Mouse (Mus musculus) kidney, embryonic 16.5 days (tissue): Measurements from ENCODE around the gene Gm37240. TPM values are rescaled to one million over a fixed set of nuclear protein-coding genes. Genes with fewer than 3 reads are reported as not detected.

Source experiments
- ATAC-seq: fragments of 200-750 bp; cut with Nextera tagmentation; 2 replicates; pipeline ENCODE4 v1.8.0; 2017; ENCODE audit warnings: moderate TSS enrichment; ENCODE audit not compliant: low FRiP score, low TSS enrichment
- H3K27ac ChIP-seq: fragments of 300-500 bp; sonication (generic); 2 replicates; pipeline ENCODE4 v1.5.1; 2014; ENCODE audit warnings: low read length
- H3K27me3 ChIP-seq: fragments of 300-500 bp; sonication (generic); 2 replicates; pipeline ENCODE4 v1.6.1; 2014; ENCODE audit warnings: low read length, control low read depth, mixed read lengths; ENCODE audit not compliant: insufficient read depth
- H3K36me3 ChIP-seq: fragments of 300-500 bp; sonication (generic); 2 replicates; pipeline ENCODE4 v1.6.1; 2014; ENCODE audit warnings: low read length, control low read depth, mixed read lengths; ENCODE audit not compliant: insufficient read depth
- H3K4me1 ChIP-seq: fragments of 300-500 bp; sonication (generic); 2 replicates; pipeline ENCODE4 v1.6.1; 2014; ENCODE audit warnings: low read length, control low read depth, mixed read lengths; ENCODE audit not compliant: insufficient read depth
- H3K4me2 ChIP-seq: fragments of 300-500 bp; sonication (generic); replicated peaks from 2 replicates; pipeline ENCODE4 v1.6.1; 2014; ENCODE audit warnings: low read depth, low read length
- H3K4me3 ChIP-seq: fragments of 300-500 bp; sonication (generic); 2 replicates; pipeline ENCODE4 v1.5.1; 2014; ENCODE audit warnings: mild to moderate bottlenecking, low read length
- H3K9ac ChIP-seq: fragments of 300-500 bp; sonication (generic); replicated peaks from 2 replicates; pipeline ENCODE4 v1.6.1; 2014; ENCODE audit warnings: low read length
- H3K9me3 ChIP-seq: fragments of 300-500 bp; sonication (generic); 2 replicates; pipeline ENCODE4 v1.6.1; 2016; ENCODE audit warnings: low read length, control low read depth
- WGBS: fragments of 180-500 bp; shearing (Covaris S2); extraction: QIAGEN DNeasy Blood & Tissue Kit; methylation state at CpG from one replicate; pipeline ENCODE4 v1.1.7; 2014; 5-methylcytosine and 5-hydroxymethylcytosine counted together
- polyA plus RNA-seq: library from polyadenylated mRNA; unstranded; fragments of >200 nt; fragmentation: Nextera tagmentation; extraction: Ambion mirVana; gene quantifications from 2 replicates; pipeline ENCODE4 v1.2.1, GENCODE M21; 2015

Gene Gm37240
- polyA plus RNA-seq, 1 experiment from 2014 or later = 8.7 TPM

GRCm38 (mm10) chr3:85813101-85814014 is 74.0 kb downstream of the Gm37240 start:
- Histone ChIP-seq H3K9ac (no peak overlapping the region), H3K9me3 (no peaks in the 10 kb centered on the region), H3K4me3 (no peak overlapping the region), H3K27me3 (no peaks in the 10 kb centered on the region), H3K27ac (no peak overlapping the region), H3K4me2 (no peak overlapping the region), H3K36me3 (no peaks in the 10 kb centered on the region), H3K4me1 (peaks cover 10% of the 10 kb centered on the region)
- WGBS = 48% methylated on average over 4 of the region's 4 CpGs
- ATAC-seq = no peak

DNA sequence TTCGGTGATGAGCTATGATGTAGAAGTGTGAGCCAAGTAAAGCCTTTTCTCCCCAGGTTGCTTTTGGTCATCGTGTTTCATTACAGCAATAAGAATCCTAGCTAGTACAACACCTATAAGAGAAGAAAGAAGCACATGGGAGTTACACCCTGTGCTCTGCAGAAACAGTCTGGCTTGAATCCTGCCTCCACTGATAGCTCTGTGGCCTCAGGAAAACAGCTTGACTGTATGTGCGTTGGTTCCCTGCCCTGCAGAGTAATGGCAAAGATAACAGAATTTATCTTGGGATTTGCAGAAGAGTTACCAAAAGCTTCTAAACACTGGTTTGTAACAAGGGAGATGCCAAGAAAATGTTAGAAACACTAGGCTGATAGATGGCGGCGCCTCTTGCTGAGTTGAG is 75.3 kb downstream of the Gm37240 start:
- Histone ChIP-seq H3K36me3 (no peaks in the 10 kb centered on the region), H3K4me1 (peaks cover 7% of the 10 kb centered on the region), H3K9ac (no peak overlapping the region), H3K27ac (no peak overlapping the region), H3K4me2 (no peak overlapping the region), H3K4me3 (no peak overlapping the region), H3K9me3 (no peaks in the 10 kb centered on the region), H3K27me3 (no peaks in the 10 kb centered on the region)
- no peak for ATAC-seq
- 88% methylated on average over 5 of the region's 5 CpGs for WGBS

DNA sequence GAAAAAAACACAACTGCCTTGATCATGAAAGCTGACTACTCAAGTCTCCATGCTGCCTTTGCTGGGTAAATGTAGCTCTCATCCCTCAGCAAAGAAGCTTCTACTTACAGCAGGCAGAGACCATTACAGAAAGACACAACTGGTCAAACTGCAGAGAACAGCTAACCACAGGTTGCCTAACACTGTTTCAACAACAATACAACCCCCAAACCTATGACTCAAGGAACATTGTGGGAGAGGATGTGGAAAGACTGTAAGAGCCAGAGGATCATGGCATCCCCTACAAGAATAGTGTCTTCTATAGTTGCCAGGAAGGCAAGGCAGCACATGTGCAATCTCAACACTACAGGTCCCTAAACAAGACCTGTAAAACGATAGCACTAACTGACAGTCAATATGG is 94.2 kb downstream of the Gm37240 start:
- no peak for ATAC-seq
- no peak overlapping the region for H3K4me3 ChIP-seq
- 0 out of 2 replicates have a peak, but pooled peaks cover 2% of the 10 kb centered on the region for H3K9me3 ChIP-seq
- no peaks in the 10 kb centered on the region for H3K36me3 ChIP-seq
- H3K4me2 ChIP-seq = no peak overlapping the region
- no peak overlapping the region for H3K27ac ChIP-seq
- H3K4me1 ChIP-seq = 0 out of 2 replicates have a peak, but pooled peaks cover 6% of the 10 kb centered on the region
- WGBS = 26% methylated on average over 1 of the region's 1 CpGs
- H3K27me3 ChIP-seq = no peaks in the 10 kb centered on the region
- H3K9ac ChIP-seq = no peak overlapping the region

DNA sequence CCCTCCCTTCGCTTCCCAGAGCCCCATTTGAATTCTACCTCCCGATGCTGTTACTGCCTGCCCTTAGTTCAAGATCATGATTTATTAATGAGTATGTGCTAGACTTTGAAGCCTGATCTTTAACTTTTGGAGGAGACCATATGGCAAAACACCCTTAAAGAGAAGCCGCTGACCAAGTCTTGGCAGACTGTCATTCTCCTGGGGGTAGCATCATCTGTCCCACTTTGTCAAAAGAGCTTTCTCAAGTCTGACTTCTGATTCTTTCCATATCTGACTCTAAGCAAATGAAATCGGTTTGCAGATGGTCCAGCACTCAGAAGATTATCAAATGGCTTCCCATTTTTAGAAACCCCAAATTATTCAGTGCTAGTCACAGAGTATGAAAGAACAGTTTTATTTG is 97.6 kb downstream of the Gm37240 start:
- Histone ChIP-seq H3K4me2 (no peak overlapping the region), H3K9ac (no peak overlapping the region), H3K4me3 (no peak overlapping the region), H3K4me1 (0 out of 2 replicates have a peak, but pooled peaks cover 6% of the 10 kb centered on the region), H3K9me3 (no peaks in the 10 kb centered on the region), H3K27ac (no peak overlapping the region), H3K36me3 (no peaks in the 10 kb centered on the region), H3K27me3 (no peaks in the 10 kb centered on the region)
- no peak for ATAC-seq
- 38% methylated on average over 4 of the region's 4 CpGs for WGBS

- 61% methylated on average over 8 of the region's 8 CpGs for WGBS
- Histone ChIP-seq H3K4me1 (0 out of 2 replicates have a peak, but pooled peaks cover 6% of the 10 kb centered on the region), H3K4me2 (no peak overlapping the region), H3K9ac (no peak overlapping the region), H3K36me3 (no peaks in the 10 kb centered on the region), H3K27ac (no peak overlapping the region), H3K27me3 (no peaks in the 10 kb centered on the region), H3K4me3 (no peak overlapping the region), H3K9me3 (no peaks in the 10 kb centered on the region)
- ATAC-seq = no peak
These were observed 100.8 kb downstream of the Gm37240 start for GRCm38 (mm10) chr3:85786501-85786900.

DNA sequence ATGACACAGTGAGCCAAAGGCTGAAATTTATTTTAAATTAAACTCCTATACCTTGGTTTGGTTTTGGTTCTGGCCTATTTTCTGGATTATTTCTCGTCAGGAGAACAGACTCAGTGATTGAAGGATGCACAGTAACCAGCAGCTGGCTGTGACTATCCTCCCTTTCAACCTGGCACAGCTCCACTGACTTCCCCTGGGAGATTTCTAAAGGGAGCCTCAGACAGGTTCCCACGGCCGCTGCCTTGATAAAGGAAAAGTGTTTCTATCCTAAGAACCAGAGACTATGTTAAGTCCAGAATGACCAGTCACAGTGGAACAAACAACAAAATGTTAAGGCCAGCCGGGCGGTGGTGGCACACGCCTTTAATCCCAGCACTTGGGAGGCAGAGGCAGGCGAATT is 106.4 kb downstream of the Gm37240 start:
- Histone ChIP-seq H3K27ac (no peak overlapping the region), H3K36me3 (no peaks in the 10 kb centered on the region), H3K9me3 (no peaks in the 10 kb centered on the region), H3K9ac (no peak overlapping the region), H3K4me1 (peaks cover 7% of the 10 kb centered on the region), H3K4me3 (no peak overlapping the region), H3K4me2 (no peak overlapping the region), H3K27me3 (no peaks in the 10 kb centered on the region)
- WGBS = 78% methylated on average over 7 of the region's 7 CpGs
- ATAC-seq = no peak

- H3K4me1 ChIP-seq = peaks cover 7% of the 10 kb centered on the region
- WGBS = 51% methylated on average over 2 of the region's 2 CpGs
- no peak for ATAC-seq
These were observed 107.0 kb downstream of the Gm37240 start for GRCm38 (mm10) chr3:85780332-85780731.

GRCm38 (mm10) chr3:85777841-85778240 is 109.5 kb downstream of the Gm37240 start:
- no peak overlapping the region for H3K9ac ChIP-seq
- H3K36me3 ChIP-seq = no peaks in the 10 kb centered on the region
- no peaks in the 10 kb centered on the region for H3K9me3 ChIP-seq
- WGBS = 69% methylated on average over 2 of the region's 2 CpGs
- ATAC-seq = no peak
- no peak overlapping the region for H3K4me3 ChIP-seq
- no peaks in the 10 kb centered on the region for H3K27me3 ChIP-seq
- peaks cover 7% of the 10 kb centered on the region for H3K4me1 ChIP-seq
- no peak overlapping the region for H3K27ac ChIP-seq
- H3K4me2 ChIP-seq = no peak overlapping the region

More at GRCm38 (mm10) chr3:85780332-85780731, 107.0 kb downstream of the Gm37240 start:
- Histone ChIP-seq H3K9ac (no peak overlapping the region), H3K36me3 (no peaks in the 10 kb centered on the region), H3K27ac (no peak overlapping the region), H3K27me3 (no peaks in the 10 kb centered on the region), H3K4me3 (no peak overlapping the region), H3K4me2 (no peak overlapping the region), H3K9me3 (no peaks in the 10 kb centered on the region)

- Histone ChIP-seq H3K9me3 (no peaks in the 10 kb centered on the region), H3K4me2 (peak overlapping the region; percentile 47), H3K9ac (0 out of 2 replicates have a peak overlapping the region, but pooled peaks have one; percentile 17), H3K4me1 (peaks cover 7% of the 10 kb centered on the region), H3K36me3 (no peaks in the 10 kb centered on the region), H3K27me3 (no peaks in the 10 kb centered on the region), H3K4me3 (no peak overlapping the region), H3K27ac (0 out of 2 replicates have a peak overlapping the region, but pooled peaks have one; percentile 4)
- WGBS = 73% methylated on average over 4 of the region's 4 CpGs
- ATAC-seq = no peak
These were observed 110.0 kb downstream of the Gm37240 start for GRCm38 (mm10) chr3:85777356-85777755.

GRCm38 (mm10) chr3:85776707-85777106 is 110.6 kb downstream of the Gm37240 start:
- no peaks in the 10 kb centered on the region for H3K27me3 ChIP-seq
- peak; percentile 68 for ATAC-seq
- H3K9ac ChIP-seq = no peak overlapping the region
- H3K27ac ChIP-seq = 0 out of 2 replicates have a peak overlapping the region, but pooled peaks have one; percentile 2
- H3K9me3 ChIP-seq = no peaks in the 10 kb centered on the region
- peak overlapping the region; percentile 47 for H3K4me2 ChIP-seq
- peak overlapping the region; percentile 28 for H3K4me3 ChIP-seq
- 22% methylated on average over 10 of the region's 10 CpGs for WGBS
- H3K4me1 ChIP-seq = peaks cover 7% of the 10 kb centered on the region
- H3K36me3 ChIP-seq = no peaks in the 10 kb centered on the region
